Mouse (Mus musculus) bone marrow, adult 2 months (tissue): ENCODE data around the gene Gtsf1l.

ENCODE experiments used
- CTCF ChIP-seq: fragments of 200-500 bp; IDR thresholded peaks from 2 replicates; pipeline ENCODE4 v1.5.1; 2011; ENCODE audit warnings: low read length, control low read depth; ENCODE audit not compliant: control insufficient read depth, insufficient read depth
- POLR2A ChIP-seq: fragments of 200-500 bp; IDR thresholded peaks from 2 replicates; pipeline ENCODE4 v1.6.1; 2011; ENCODE audit warnings: low read depth, mild to moderate bottlenecking, control low read depth, low read length, borderline replicate concordance; ENCODE audit not compliant: control insufficient read depth

DNA sequence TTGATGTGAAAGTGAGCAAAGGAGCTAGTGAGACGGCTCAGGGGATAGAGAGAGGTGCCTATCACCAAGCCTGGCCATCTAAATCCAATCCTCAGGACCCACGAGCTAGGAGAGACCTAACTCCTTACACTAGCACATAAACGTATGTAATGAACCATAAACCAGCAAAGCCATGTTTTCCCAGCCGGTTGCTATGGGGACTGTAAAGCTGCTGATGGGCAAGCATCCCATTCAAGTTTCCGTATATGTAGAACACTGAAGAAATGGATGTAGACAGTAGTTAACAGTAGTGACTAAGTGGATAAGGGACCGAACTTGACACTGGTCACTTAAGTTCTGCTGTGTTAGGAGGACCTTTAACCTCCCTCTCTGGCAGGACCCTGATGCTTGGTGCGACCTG is 13.6 kb downstream of the Gtsf1l start:
- TF ChIP-seq POLR2A: no peak
- TF ChIP-seq CTCF: no peak
